Mouse (Mus musculus) liver, embryonic 12.5 days (tissue): Measurements from ENCODE around the gene Epor. TPM values are rescaled to one million over a fixed set of nuclear protein-coding genes. Genes with fewer than 3 reads are reported as not detected.

ENCODE experiments used
- ATAC-seq: fragments of 200-750 bp; cut with Nextera tagmentation; 2 replicates; pipeline ENCODE4 v1.8.0; 2017; ENCODE audit warnings: moderate number of reproducible peaks, mild to moderate bottlenecking, moderate library complexity
- H3K27ac ChIP-seq: fragments of 300-500 bp; sonication (generic); 2 replicates; pipeline ENCODE4 v1.5.1; 2016; ENCODE audit warnings: mild to moderate bottlenecking
- H3K27me3 ChIP-seq: fragments of 300-500 bp; sonication (generic); replicated peaks from 2 replicates; pipeline ENCODE4 v1.6.1; 2016; ENCODE audit warnings: mild to moderate bottlenecking, moderate library complexity
- H3K36me3 ChIP-seq: fragments of 300-500 bp; sonication (generic); 2 replicates; pipeline ENCODE4 v1.6.1; 2016; ENCODE audit warnings: mild to moderate bottlenecking, moderate library complexity
- H3K4me1 ChIP-seq: fragments of 300-500 bp; sonication (generic); 2 replicates; pipeline ENCODE4 v1.6.1; 2016
- H3K4me2 ChIP-seq: fragments of 300-500 bp; sonication (generic); 2 replicates; pipeline ENCODE4 v1.6.1; 2016; ENCODE audit warnings: mild to moderate bottlenecking, moderate library complexity
- H3K4me3 ChIP-seq: fragments of 300-500 bp; sonication (generic); 2 replicates; pipeline ENCODE4 v1.5.1; 2016; ENCODE audit warnings: mild to moderate bottlenecking, moderate library complexity
- H3K9ac ChIP-seq: fragments of 300-500 bp; sonication (generic); 2 replicates; pipeline ENCODE4 v1.6.1; 2016; ENCODE audit warnings: mild to moderate bottlenecking, moderate library complexity
- H3K9me3 ChIP-seq: fragments of 300-500 bp; sonication (generic); replicated peaks from 2 replicates; pipeline ENCODE4 v1.6.1; 2016; ENCODE audit warnings: mild to moderate bottlenecking, moderate library complexity
- WGBS: fragments of 180-500 bp; shearing (Covaris S2); methylation state at CpG from one replicate; pipeline ENCODE4 v1.1.7; 2016; ENCODE audit not compliant: insufficient replicate concordance; 5-methylcytosine and 5-hydroxymethylcytosine counted together
- polyA plus RNA-seq: library from polyadenylated mRNA; unstranded; fragments of >200 nt; fragmentation: Nextera tagmentation; extraction: Ambion mirVana; gene quantifications from 2 replicates; pipeline ENCODE4 v1.2.1, GENCODE M21; 2016

Gene Epor
- polyA plus RNA-seq, 1 experiment from 2014 or later = 158 TPM

DNA sequence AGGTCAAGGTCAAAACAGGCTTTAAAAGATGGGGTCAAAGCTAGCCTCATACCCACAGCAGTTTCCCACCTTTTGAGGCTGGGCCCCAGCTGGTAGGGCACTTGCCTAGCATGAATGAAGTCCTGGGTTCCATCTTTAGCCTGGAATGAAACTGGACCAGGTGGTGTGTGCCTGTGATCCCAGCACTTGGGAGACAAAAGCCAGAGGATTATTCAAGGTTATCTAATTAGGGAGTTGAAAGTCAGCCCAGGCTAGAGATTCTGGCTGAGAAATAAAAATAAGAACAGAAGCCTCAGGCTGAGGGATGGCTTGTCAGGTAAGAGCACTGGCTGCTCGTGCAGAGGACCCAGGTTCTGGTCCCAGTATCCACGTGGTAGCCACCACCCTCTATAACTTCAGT is 31.3 kb downstream of the Epor start:
- WGBS = 40% methylated on average over 2 of the region's 2 CpGs
- H3K4me3 ChIP-seq = no peak overlapping the region
- H3K27me3 ChIP-seq = peaks cover 28% of the 10 kb centered on the region

GRCm38 (mm10) chr9:21929208-21929607 is 34.1 kb downstream of the Epor start:
- H3K9me3 ChIP-seq = no peaks in the 10 kb centered on the region
- no peak for ATAC-seq
- H3K27ac ChIP-seq = no peak overlapping the region
- H3K4me1 ChIP-seq = peaks cover 47% of the 10 kb centered on the region
- peaks cover 7% of the 10 kb centered on the region for H3K36me3 ChIP-seq
- no peak overlapping the region for H3K4me2 ChIP-seq
- H3K27me3 ChIP-seq = peaks cover 13% of the 10 kb centered on the region
- no peak overlapping the region for H3K4me3 ChIP-seq
- no peak overlapping the region for H3K9ac ChIP-seq
- 57% methylated on average over 3 of the region's 3 CpGs for WGBS

More for the DNA sequence above, 31.3 kb downstream of the Epor start:
- Histone ChIP-seq H3K4me1 (peaks cover 45% of the 10 kb centered on the region), H3K36me3 (no peaks in the 10 kb centered on the region), H3K4me2 (no peak overlapping the region), H3K27ac (no peak overlapping the region), H3K9me3 (no peaks in the 10 kb centered on the region), H3K9ac (no peak overlapping the region)
- ATAC-seq = no peak

DNA sequence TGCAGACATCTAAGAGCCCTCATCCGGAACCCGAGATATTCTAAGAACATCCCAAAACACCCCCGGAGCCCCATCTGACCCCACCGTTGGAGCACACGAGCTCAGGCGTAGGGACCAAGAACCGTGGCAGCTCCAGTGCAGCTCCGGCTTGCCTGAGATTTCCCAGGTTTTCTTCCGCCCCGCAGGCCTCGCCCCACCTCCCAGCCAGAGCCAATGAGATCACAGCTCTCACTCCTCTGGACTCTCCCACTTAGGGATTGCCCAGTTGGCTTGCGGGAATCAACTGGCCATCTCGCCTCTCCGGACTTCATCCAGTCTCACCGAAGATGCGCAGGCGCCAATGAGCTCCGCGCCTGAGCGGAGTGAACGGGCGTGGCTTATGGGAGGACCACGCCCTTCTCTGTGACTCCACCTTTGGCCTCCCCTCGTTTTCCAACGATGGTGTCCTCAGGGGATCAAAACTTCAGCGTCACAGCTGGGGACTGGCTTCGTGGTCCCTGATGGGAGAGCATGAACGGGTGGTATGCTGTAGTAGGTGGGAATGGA is 36.0 kb downstream of the Epor start, which contains the start of the genes Ccdc159 and Tmem205:
Ccdc159 (plus strand) TSS at position 264 of the 546 bp plus-strand sequence.
Tmem205 (minus strand) TSS at position 349 of the 546 bp plus-strand sequence.
- peak; percentile 78 for ATAC-seq
- H3K4me3 ChIP-seq = peak within 1 kb of the TSS; percentile 57
- H3K9me3 ChIP-seq = no peaks in the 10 kb centered on the region
- H3K27me3 ChIP-seq = 0 out of 2 replicates have a peak, but pooled peaks cover 3% of the 10 kb centered on the region
- peaks cover 7% of the 10 kb centered on the region for H3K36me3 ChIP-seq
- under 1% methylated on average over 28 of the region's 28 CpGs for WGBS
- H3K4me1 ChIP-seq = peaks cover 47% of the 10 kb centered on the region
- peak within 1 kb of the TSS; percentile 37; the same call in 1 of the 2 replicates for H3K27ac ChIP-seq
- H3K4me2 ChIP-seq = peak within 1 kb of the TSS; percentile 71
- H3K9ac ChIP-seq = peak within 1 kb of the TSS; percentile 37

- Histone ChIP-seq H3K9me3 (no peaks in the 10 kb centered on the region), H3K27ac (peak overlapping the region; percentile 37; the same call in 1 of the 2 replicates), H3K9ac (peak overlapping the region; percentile 37)
Measured at GRCm38 (mm10) chr9:21926784-21927183, 36.5 kb downstream of the Epor start.

GRCm38 (mm10) chr9:21926155-21926554 is 37.2 kb downstream of the Epor start:
- WGBS = 60% methylated on average over 6 of the region's 6 CpGs
- no peak for ATAC-seq
- Histone ChIP-seq H3K9me3 (no peaks in the 10 kb centered on the region), H3K27ac (no peak overlapping the region; the same call in 1 of the 2 replicates), H3K36me3 (peaks cover 9% of the 10 kb centered on the region), H3K4me2 (peak overlapping the region; percentile 71), H3K27me3 (0 out of 2 replicates have a peak, but pooled peaks cover 3% of the 10 kb centered on the region), H3K9ac (no peak overlapping the region), H3K4me1 (peaks cover 38% of the 10 kb centered on the region), H3K4me3 (peak overlapping the region; percentile 57; the same call in 1 of the 2 replicates)

More at GRCm38 (mm10) chr9:21926784-21927183, 36.5 kb downstream of the Epor start:
- H3K4me1 ChIP-seq = peaks cover 42% of the 10 kb centered on the region
- no peak for ATAC-seq
- peak overlapping the region; percentile 57 for H3K4me3 ChIP-seq
- H3K4me2 ChIP-seq = peak overlapping the region; percentile 71
- peaks cover 7% of the 10 kb centered on the region for H3K36me3 ChIP-seq
- WGBS = 5% methylated on average over 6 of the region's 6 CpGs
- H3K27me3 ChIP-seq = 0 out of 2 replicates have a peak, but pooled peaks cover 3% of the 10 kb centered on the region

- WGBS = 85% methylated on average over 1 of the region's 1 CpGs
- Histone ChIP-seq H3K27me3 (0 out of 2 replicates have a peak, but pooled peaks cover 3% of the 10 kb centered on the region), H3K4me2 (no peak overlapping the region), H3K9me3 (no peaks in the 10 kb centered on the region), H3K4me1 (peaks cover 38% of the 10 kb centered on the region), H3K36me3 (peaks cover 9% of the 10 kb centered on the region), H3K27ac (no peak overlapping the region), H3K4me3 (no peak overlapping the region), H3K9ac (no peak overlapping the region)
- ATAC-seq = no peak
Measured at GRCm38 (mm10) chr9:21925506-21925905, 37.8 kb downstream of the Epor start.

GRCm38 (mm10) chr9:21925034-21925433 is 38.3 kb downstream of the Epor start:
- H3K4me3 ChIP-seq = no peak overlapping the region
- H3K27me3 ChIP-seq = 0 out of 2 replicates have a peak, but pooled peaks cover 3% of the 10 kb centered on the region
- H3K27ac ChIP-seq = no peak overlapping the region
- ATAC-seq = no peak
- no peak overlapping the region for H3K9ac ChIP-seq
- H3K9me3 ChIP-seq = no peaks in the 10 kb centered on the region
- WGBS = 83% methylated on average over 3 of the region's 3 CpGs
- H3K36me3 ChIP-seq = peaks cover 9% of the 10 kb centered on the region
- no peak overlapping the region for H3K4me2 ChIP-seq
- peaks cover 38% of the 10 kb centered on the region for H3K4me1 ChIP-seq

DNA sequence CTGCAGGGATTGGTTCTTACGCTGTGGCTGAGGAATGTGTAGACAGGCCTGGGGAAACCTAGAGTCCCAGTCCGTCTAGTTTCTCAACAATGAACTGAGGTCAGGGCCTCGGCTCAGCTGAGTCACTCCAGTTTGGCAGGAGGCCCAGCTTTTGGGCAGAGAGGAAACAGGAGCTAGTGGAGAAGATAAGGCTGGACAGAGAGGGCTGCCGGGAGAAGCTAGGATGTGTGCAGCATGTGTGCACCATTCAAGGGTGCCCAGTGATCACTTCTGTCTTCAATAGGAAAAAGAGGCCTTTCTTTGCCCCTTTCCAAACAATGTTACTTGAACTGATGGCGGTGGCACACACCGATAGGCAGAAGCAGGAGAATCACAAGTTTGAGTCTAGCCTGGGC is 39.2 kb downstream of the Epor start:
- no peak overlapping the region for H3K4me2 ChIP-seq
- H3K9ac ChIP-seq = no peak overlapping the region
- 0 out of 2 replicates have a peak, but pooled peaks cover 2% of the 10 kb centered on the region for H3K27me3 ChIP-seq
- peak overlapping the region; percentile 43; the same call in 1 of the 2 replicates for H3K27ac ChIP-seq
- ATAC-seq = peak; percentile 61
- no peaks in the 10 kb centered on the region for H3K9me3 ChIP-seq
- WGBS = 37% methylated on average over 6 of the region's 6 CpGs
- H3K36me3 ChIP-seq = peaks cover 9% of the 10 kb centered on the region
- H3K4me1 ChIP-seq = peaks cover 38% of the 10 kb centered on the region
- H3K4me3 ChIP-seq = no peak overlapping the region

DNA sequence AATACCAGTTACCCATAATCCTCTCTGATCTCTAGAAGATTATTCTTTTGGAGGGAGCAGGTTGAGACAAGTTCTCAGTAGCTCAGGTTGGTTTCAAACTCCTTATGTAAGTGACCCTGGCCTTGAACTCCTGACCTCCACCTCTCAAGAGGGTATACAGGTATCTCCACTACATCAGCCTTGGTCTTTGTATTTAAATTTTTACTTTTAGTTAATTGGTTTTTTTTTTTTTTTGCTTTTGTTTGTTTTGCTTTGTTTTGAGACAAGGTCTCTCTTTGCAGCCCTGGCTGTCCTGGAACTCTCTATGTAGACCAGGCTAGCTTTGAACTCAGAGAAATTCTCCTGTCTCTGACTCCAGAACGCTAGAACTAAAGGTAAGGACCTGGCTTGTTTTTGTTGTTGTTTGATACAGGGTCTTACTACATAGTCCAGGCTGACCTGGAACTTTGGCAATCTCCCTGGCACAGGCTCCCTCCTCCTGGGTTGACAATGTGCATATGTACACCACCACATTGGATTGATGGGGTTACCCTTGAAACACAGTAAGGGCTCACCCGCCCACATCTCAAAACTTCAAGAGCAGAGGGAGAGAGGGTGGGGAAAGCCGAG is 39.7 kb downstream of the Epor start:
- Histone ChIP-seq H3K9me3 (no peaks in the 10 kb centered on the region), H3K4me1 (peaks cover 42% of the 10 kb centered on the region), H3K36me3 (peaks cover 9% of the 10 kb centered on the region), H3K27ac (peak overlapping the region; percentile 47; the same call in 1 of the 2 replicates), H3K9ac (no peak overlapping the region), H3K4me2 (no peak overlapping the region), H3K27me3 (no peaks in the 10 kb centered on the region), H3K4me3 (no peak overlapping the region)
- ATAC-seq = no peak
- 44% methylated on average over 3 of the region's 3 CpGs for WGBS

GRCm38 (mm10) chr9:21923036-21923435 is 40.3 kb downstream of the Epor start:
- ATAC-seq = no peak
- H3K9me3 ChIP-seq = no peaks in the 10 kb centered on the region
- no peak overlapping the region for H3K4me3 ChIP-seq
- H3K4me2 ChIP-seq = no peak overlapping the region
- no peaks in the 10 kb centered on the region for H3K27me3 ChIP-seq
- peaks cover 9% of the 10 kb centered on the region for H3K36me3 ChIP-seq
- H3K27ac ChIP-seq = no peak overlapping the region
- H3K4me1 ChIP-seq = peaks cover 47% of the 10 kb centered on the region
- 71% methylated on average over 4 of the region's 4 CpGs for WGBS
- H3K9ac ChIP-seq = no peak overlapping the region

DNA sequence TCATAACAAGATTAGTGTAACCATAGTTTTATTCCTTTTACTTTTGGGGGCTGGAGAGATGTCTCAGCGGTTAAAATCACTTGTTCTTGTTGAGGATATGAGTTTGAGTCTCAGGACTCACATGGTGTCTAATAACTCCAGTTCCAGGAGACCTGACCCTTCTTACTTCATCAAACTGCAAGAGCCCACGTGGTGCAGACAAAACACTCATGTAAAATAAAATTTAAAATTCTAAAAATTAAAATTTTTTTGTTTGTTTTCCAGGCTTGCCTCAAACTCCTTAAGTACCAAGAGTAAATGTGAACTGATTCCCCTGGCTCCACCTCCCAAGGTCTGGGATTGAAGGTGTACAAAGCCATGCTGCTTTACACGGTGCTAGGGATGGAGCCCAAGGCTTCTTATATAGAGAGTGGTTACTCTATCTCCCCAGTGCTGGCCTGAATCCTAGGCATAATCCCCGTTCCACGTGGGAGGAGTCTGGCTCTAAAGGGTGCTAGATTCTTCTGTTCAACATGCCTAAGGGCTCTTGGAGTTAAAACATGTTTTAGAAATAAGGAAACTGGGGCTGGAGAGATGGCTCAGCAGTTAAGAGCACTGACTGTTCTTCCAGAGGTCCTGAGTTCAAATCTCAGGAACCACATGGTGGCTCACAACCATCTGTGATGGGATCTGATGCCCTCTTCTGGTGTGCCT is 44.5 kb downstream of the Epor start:
- WGBS = 25% methylated on average over 5 of the region's 5 CpGs
- peak overlapping the region; percentile 31; the same call in 1 of the 2 replicates for H3K27ac ChIP-seq
- no peak for ATAC-seq

More for the DNA sequence above, 44.5 kb downstream of the Epor start:
- Histone ChIP-seq H3K4me2 (peak overlapping the region; percentile 100), H3K9me3 (no peaks in the 10 kb centered on the region), H3K36me3 (peaks cover 2% of the 10 kb centered on the region; the same call in 1 of the 2 replicates), H3K4me1 (peaks cover 30% of the 10 kb centered on the region), H3K9ac (no peak overlapping the region), H3K4me3 (peak overlapping the region; percentile 73; the same call in 1 of the 2 replicates), H3K27me3 (peaks cover 22% of the 10 kb centered on the region)
